Mouse (Mus musculus): ENCODE data around the gene Pnmal2. TPM values are rescaled to one million over a fixed set of nuclear protein-coding genes. Genes with fewer than 3 reads are reported as not detected.

Gene Pnmal2
- polyA plus RNA-seq, 1 experiment from 2014 or later, result 40.2 TPM

DNA sequence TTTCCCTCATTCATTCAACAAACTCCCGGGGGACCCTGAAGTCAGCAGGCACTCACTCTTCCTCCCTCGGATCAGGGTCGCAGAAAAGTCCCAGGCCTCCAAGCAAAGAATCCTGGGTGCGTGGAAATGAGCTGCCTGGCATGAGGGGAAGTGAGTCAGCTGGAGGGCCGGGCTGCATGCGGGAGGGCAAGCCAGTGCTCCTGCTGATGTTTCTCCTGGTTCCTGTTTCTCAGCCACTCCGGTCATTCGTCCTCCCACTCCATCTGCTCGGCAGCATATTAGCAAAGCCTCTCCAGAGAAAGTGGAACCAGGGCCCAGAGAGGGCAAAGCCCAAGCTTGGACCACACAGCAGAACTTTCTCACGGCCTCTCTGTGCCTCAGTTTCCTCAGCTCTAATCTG is 34.6 kb upstream of the Pnmal2 start:
- Histone ChIP-seq H3K27me3 (replicated peaks) (no peaks in the 10 kb centered on the region), H3K27ac (no peak overlapping the region), H3K36me3 (peaks cover 7% of the 10 kb centered on the region), H3K9me3 (no peaks in the 10 kb centered on the region), H3K9ac (no peak overlapping the region), H3K4me2 (replicated peaks) (no peak overlapping the region), H3K4me3 (no peak overlapping the region), H3K4me1 (peaks cover 15% of the 10 kb centered on the region)
- no peak for ATAC-seq (ENCODE audit: low FRiP score, low read depth)
- WGBS, result 59% methylated on average over 10 of the region's 10 CpGs

DNA sequence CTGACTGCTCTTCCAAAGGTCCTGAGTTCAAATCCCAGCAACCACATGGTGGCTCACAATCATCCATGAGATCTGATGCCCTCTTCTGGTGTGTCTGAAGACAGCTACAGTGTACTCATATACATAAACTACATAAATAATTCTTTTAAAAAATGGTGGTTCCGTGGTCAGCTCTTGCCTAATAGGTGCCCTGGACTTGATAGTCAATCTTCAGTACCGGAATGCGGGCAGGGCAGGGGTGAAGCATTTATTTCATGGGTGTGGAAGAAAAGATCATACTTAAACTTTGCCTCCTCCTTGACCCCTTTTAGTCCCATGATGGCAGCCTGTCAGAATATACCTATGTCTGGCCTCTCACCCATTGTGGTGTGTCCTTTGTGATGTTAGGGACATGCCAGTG is 32.6 kb upstream of the Pnmal2 start:
- H3K27me3 ChIP-seq (replicated peaks), result no peaks in the 10 kb centered on the region
- H3K4me3 ChIP-seq, result no peak overlapping the region
- no peaks in the 10 kb centered on the region for H3K4me1 ChIP-seq
- no peaks in the 10 kb centered on the region for H3K9me3 ChIP-seq
- WGBS, result 91% methylated on average over 3 of the region's 3 CpGs
- H3K9ac ChIP-seq, result no peak overlapping the region
- no peak overlapping the region for H3K27ac ChIP-seq
- H3K4me2 ChIP-seq (replicated peaks), result no peak overlapping the region
- peaks cover 26% of the 10 kb centered on the region for H3K36me3 ChIP-seq
- ATAC-seq (ENCODE audit: low FRiP score, low read depth), result no peak

DNA sequence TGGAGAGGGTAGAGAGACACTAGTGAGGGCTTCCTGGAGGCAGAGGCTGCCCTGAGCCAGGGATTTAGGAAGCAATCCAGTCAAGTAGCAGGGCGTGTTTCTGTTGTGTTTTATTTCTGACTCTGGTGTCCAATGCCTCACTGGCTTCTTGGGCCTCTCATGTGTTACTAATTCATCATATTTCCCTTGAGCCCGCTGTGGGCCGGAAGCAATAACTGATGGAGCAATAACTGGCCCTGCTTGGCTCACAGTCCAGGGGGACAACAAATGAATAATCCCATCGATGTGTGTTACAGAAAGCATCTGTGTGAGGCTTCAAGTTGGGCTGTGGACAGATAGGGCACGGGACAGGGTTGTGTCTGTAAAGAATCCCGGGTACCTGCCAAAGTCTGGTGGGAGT is 32.1 kb upstream of the Pnmal2 start:
- ATAC-seq (ENCODE audit: low FRiP score, low read depth), result no peak
- Histone ChIP-seq H3K36me3 (peaks cover 30% of the 10 kb centered on the region), H3K4me2 (replicated peaks) (no peak overlapping the region), H3K9ac (no peak overlapping the region), H3K4me1 (no peaks in the 10 kb centered on the region), H3K9me3 (no peaks in the 10 kb centered on the region), H3K4me3 (no peak overlapping the region), H3K27ac (peak overlapping the region; percentile 42; the same call in 1 of the 2 replicates), H3K27me3 (replicated peaks) (no peaks in the 10 kb centered on the region)
- WGBS, result 79% methylated on average over 6 of the region's 6 CpGs

DNA sequence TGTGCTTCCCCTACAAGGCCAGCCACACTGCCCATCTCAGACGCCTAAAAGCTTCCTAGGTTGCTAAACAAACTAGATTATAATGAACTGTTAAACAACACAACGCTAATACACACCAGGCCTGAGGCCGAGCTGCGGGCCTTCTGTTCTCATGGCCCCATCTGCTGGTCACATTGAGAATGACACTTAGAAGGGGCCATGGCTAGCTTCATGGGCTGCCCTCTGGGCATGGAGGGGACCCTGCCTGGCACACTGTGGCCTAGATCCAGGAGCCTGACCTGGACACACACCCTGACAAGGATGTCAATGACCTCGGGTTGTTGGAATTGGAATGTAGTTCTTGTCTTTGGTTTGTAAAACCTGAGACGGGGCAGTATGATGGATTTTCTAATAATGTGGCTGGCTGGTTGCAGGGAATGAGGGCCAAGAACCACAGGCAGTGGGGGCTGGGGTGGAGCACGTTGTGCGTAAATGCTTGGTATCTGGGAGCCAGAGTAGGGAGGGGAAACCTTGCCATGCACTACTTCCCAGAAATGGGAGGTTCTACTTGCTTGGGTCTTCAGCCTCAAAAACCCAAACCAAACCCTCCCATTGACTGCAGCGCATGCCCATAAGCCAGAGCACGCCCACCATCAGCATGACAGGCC is 30.6 kb upstream of the Pnmal2 start:
- 42% methylated on average over 10 of the region's 10 CpGs for WGBS
- Histone ChIP-seq H3K36me3 (peaks cover 46% of the 10 kb centered on the region), H3K27me3 (replicated peaks) (no peaks in the 10 kb centered on the region), H3K9me3 (no peaks in the 10 kb centered on the region), H3K4me2 (replicated peaks) (no peak overlapping the region), H3K9ac (no peak overlapping the region), H3K4me3 (no peak overlapping the region), H3K27ac (no peak overlapping the region), H3K4me1 (peaks cover 6% of the 10 kb centered on the region)
- peak; percentile 49 for ATAC-seq (ENCODE audit: low FRiP score, low read depth)

DNA sequence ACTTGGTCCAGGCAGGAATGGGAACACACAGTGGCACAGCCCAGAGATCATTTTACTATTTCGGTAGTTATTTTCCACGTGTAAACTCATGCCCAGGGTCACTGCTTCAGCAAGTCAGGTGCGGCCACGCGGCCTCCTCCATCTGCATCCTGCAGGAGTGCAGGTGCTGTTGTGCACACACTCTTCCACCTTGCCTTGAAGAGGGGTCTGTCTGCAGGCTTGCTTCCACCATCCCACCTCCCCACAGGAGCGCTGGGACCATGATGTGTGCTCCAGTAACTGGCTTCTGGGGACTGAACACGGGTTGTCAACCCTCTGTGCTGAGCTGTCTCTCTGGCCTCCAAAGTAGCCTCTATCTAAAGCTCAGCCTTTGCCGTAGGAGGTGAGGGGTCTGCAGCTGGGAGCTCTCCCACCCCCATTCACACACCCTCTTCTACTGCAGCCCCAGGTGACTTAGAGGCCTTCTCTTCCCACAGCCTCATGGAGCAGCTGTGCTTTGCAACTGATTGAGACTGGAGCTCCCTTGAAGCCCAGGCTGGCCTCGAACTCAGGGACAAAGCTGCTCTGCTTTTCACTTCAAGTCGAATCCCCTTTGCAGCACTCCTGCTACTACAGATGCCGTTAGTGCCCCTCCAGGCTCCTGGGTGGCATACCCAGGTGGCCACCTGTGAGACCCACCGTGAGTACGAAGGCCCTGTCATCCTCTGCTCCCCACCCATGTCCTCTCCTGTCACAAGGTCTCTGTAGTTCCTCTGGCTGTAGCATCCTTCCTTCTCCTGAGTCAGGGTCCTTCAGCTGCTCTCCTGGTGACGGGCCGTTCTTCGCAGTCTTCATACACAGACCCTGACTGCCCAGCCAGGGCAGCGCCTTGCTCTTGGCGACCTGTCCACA is 29.8 kb upstream of the Pnmal2 start:
- Histone ChIP-seq H3K27ac (no peak overlapping the region), H3K4me1 (peaks cover 14% of the 10 kb centered on the region), H3K36me3 (peaks cover 54% of the 10 kb centered on the region), H3K4me2 (replicated peaks) (no peak overlapping the region), H3K9me3 (no peaks in the 10 kb centered on the region), H3K27me3 (replicated peaks) (no peaks in the 10 kb centered on the region), H3K9ac (no peak overlapping the region), H3K4me3 (no peak overlapping the region)
- ATAC-seq (ENCODE audit: low FRiP score, low read depth), result no peak
- WGBS, result 86% methylated on average over 18 of the region's 18 CpGs

DNA sequence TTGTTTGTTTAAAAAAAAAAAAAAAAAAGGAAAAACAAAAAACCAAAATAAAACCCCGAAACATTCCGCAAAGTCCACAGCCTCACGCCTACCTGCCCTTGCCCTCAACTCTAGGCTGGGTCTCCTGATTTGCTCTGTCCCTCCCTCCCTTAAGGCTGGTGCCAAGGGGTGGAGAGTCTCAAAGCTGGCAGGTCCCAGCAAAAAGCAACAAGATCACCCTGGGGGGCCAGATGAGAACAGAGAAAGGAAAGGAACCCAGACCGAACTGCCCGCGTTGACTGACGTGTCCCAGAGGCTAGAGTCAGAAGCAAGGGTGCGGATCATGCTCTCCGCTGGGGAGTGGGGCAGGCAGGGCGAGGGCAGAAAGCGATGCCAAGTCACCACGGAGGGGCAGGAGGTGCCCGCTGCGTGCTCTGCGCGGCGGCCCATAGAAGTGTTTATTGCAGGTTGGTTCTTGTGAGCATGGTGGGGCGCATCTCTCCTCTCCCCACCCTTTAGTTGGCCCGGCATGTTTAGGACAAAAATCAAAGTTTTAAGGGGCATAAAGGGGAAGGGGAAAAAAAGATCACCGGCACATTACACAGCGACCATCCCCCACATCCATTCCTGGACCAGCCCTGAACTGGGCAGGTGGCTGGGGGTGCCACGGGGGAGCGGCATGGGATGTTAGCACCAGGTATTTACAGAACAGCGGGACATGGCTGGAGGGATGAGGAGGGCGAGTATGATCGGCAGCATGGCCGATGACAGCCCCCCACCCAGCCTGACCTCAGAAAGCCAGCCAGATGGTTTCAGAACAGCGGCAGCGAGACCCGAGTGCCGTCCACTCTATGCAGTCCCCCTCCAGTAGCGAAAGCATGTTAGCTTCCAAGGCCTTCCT is 28.8 kb upstream of the Pnmal2 start:
- Histone ChIP-seq H3K36me3 (peaks cover 57% of the 10 kb centered on the region), H3K4me1 (peaks cover 24% of the 10 kb centered on the region), H3K27me3 (replicated peaks) (no peaks in the 10 kb centered on the region), H3K4me3 (no peak overlapping the region), H3K4me2 (replicated peaks) (no peak overlapping the region), H3K9me3 (no peaks in the 10 kb centered on the region), H3K9ac (no peak overlapping the region), H3K27ac (no peak overlapping the region)
- no peak for ATAC-seq (ENCODE audit: low FRiP score, low read depth)
- 93% methylated on average over 32 of the region's 32 CpGs for WGBS

DNA sequence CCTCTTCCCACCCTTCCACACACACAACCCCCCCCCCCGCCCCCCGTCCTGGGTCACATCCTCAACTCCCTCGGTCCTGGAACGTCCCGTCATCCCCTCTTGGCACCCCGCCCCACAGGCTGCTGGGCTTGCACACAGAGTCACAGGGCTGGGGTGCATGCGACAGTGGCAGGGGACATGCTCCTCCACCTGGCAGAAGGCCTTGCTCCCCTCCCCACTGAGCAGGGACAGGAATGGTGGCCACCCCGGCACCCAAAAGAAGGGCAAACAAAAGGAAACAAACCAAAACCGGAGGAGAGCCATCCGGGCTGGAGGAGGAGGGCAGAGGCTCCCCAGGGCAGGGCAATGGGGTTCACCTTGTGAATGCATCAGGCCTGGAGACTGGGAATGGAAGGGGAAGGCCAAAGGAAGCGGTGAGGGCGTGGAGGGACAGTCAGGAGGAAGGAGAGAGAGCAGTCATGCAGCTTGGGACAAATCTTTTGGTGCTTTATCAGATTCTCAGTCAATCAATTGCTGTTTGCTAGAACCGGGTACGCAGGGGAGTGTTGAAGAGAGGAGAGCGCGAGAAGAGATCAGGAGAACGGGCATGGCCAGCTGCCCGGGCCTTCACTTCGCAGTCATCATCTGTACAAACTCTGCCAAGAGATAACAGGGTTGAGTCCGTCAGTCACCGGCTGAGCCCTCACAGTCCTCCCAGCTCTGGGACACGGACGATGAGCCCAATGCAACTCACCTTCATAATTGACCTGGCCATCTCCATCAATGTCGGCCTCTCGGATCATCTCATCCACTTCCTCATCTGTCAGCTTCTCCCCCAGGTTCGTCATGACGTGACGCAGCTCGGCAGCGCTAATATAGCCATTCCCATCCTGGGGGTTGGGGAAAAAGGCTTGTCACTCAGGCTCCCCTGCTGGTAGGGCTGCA is 27.9 kb upstream of the Pnmal2 start:
- H3K36me3 ChIP-seq, result peaks cover 62% of the 10 kb centered on the region
- WGBS, result 89% methylated on average over 29 of the region's 30 CpGs
- ATAC-seq (ENCODE audit: low FRiP score, low read depth), result no peak
- no peak overlapping the region for H3K27ac ChIP-seq
- H3K4me2 ChIP-seq (replicated peaks), result no peak overlapping the region
- H3K4me3 ChIP-seq, result no peak overlapping the region
- no peak overlapping the region for H3K9ac ChIP-seq
- peaks cover 33% of the 10 kb centered on the region for H3K4me1 ChIP-seq
- H3K9me3 ChIP-seq, result no peaks in the 10 kb centered on the region
- no peaks in the 10 kb centered on the region for H3K27me3 ChIP-seq (replicated peaks)

DNA sequence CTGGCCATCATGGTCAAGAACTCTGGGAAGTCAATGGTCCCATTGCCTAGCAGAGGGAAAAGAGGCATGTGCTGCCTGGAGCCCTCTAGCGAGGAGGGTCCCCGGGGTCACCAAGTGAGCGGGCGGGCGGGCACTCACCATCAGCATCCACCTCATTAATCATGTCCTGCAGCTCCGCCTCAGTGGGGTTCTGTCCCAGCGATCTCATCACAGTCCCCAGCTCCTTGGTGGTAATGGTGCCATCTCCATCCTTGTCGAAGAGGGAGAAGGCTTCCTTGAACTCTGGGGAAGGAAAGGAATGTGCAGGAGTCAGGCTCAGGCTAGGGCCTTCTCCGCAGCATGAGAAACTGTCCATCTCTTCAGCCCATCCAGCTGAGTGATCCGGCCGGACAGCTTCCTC is 27.0 kb upstream of the Pnmal2 start:
- Histone ChIP-seq H3K4me1 (peaks cover 42% of the 10 kb centered on the region), H3K9me3 (no peaks in the 10 kb centered on the region), H3K4me2 (replicated peaks) (no peak overlapping the region), H3K27me3 (replicated peaks) (no peaks in the 10 kb centered on the region), H3K4me3 (no peak overlapping the region), H3K9ac (no peak overlapping the region), H3K36me3 (peaks cover 62% of the 10 kb centered on the region), H3K27ac (no peak overlapping the region)
- ATAC-seq (ENCODE audit: low FRiP score, low read depth), result no peak
- WGBS, result 77% methylated on average over 11 of the region's 11 CpGs

DNA sequence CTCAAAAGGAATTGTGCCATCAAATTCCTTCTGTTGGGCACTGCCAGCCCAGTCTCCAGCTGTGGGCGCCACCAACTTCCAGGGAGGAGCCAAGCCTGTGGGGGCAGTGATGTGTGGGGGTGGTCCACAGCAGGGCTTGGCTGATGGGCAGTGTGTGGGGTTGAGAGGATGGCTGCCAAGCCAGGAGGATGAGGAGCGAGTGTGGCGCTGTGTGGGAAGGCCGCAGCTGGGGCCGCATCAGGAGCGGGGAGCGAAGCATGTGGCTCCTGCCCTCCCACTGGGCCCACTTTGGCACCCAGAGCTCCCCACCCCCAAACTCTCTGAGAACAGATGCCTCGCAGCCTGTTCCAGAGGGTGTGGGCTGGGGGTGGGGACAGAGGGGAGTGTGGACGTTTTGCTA is 26.5 kb upstream of the Pnmal2 start:
- H3K9ac ChIP-seq, result 0 out of 2 replicates have a peak overlapping the region, but pooled peaks have one; percentile 0
- H3K27me3 ChIP-seq (replicated peaks), result no peaks in the 10 kb centered on the region
- no peak overlapping the region for H3K27ac ChIP-seq
- 68% methylated on average over 9 of the region's 9 CpGs for WGBS
- no peak for ATAC-seq (ENCODE audit: low FRiP score, low read depth)
- peaks cover 46% of the 10 kb centered on the region for H3K4me1 ChIP-seq
- H3K36me3 ChIP-seq, result peaks cover 62% of the 10 kb centered on the region
- no peaks in the 10 kb centered on the region for H3K9me3 ChIP-seq
- no peak overlapping the region for H3K4me2 ChIP-seq (replicated peaks)
- no peak overlapping the region for H3K4me3 ChIP-seq

DNA sequence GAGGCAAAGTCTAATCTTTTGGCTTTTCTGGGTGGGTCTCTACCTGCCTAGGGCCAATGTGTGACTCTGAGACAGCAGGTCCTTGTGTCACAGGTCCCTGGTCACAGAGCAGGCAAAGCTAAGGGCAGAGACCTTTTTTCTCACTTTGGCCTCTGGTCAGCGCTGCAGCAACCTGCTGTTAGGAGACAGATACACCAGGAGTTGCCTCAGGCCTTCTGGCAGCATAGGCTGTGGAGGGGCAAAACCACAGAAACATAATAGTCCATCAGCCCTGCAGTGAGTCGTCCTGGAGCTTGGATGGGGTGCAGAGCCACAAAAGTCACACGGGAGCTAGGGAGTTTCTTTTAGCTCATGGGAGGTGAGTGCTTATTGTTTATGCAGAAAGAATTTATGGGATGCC is 25.8 kb upstream of the Pnmal2 start:
- no peak for ATAC-seq (ENCODE audit: low FRiP score, low read depth)
- Histone ChIP-seq H3K9me3 (no peaks in the 10 kb centered on the region), H3K36me3 (peaks cover 62% of the 10 kb centered on the region), H3K27ac (no peak overlapping the region), H3K4me2 (replicated peaks) (no peak overlapping the region), H3K27me3 (replicated peaks) (no peaks in the 10 kb centered on the region), H3K4me3 (no peak overlapping the region), H3K9ac (no peak overlapping the region), H3K4me1 (peaks cover 46% of the 10 kb centered on the region)
- WGBS, result 81% methylated on average over 3 of the region's 3 CpGs

DNA sequence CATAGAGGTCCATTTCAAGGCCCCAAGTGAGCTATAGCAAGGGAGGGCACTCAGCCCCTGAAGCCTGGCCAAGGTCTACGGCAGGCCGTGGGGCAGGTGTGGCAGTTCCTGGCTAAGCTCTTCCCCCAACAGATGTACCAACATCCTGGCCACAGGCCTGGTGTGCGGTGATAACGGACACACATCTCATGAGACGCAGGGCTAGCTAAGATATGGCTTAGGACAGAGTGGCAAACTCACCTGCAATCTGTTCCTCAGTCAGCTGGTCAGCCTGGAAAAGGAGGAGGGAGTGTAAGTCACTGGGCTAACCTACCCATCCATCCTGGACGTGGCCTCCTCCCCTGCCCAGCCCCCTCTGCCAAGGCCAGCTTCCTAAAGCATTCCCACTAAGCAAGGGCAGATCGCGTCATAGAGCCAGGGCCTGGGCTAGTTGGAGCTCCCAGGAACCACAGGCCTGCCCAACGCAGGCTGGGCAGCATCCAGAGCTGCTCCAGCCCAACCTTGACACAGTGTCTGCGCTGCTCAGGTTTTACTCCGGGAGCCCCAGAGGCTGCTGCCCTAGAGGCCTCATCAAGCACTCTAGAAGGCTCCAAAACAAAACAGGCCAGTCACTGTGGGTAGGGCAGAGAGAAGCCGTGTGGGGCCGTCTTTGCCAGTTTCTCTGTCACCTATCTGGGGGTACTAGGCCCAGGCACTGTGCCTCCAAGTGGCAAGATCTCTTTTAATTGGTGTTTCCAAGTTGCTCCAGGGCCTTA is 24.9 kb upstream of the Pnmal2 start:
- Histone ChIP-seq H3K36me3 (peaks cover 59% of the 10 kb centered on the region), H3K27me3 (replicated peaks) (no peaks in the 10 kb centered on the region), H3K9me3 (no peaks in the 10 kb centered on the region), H3K9ac (peak overlapping the region; percentile 33; the same call in 1 of the 2 replicates), H3K27ac (no peak overlapping the region), H3K4me1 (peaks cover 46% of the 10 kb centered on the region), H3K4me2 (replicated peaks) (peak overlapping the region; percentile 35), H3K4me3 (no peak overlapping the region)
- WGBS, result 91% methylated on average over 13 of the region's 13 CpGs
- ATAC-seq (ENCODE audit: low FRiP score, low read depth), result no peak
